Comparison of ENCODE assay signal across 8 mouse cellular contexts in genomic region chr8:95702480-95703446, GRCm38 (mm10). TPM values are rescaled to one million over a fixed set of nuclear protein-coding genes. Genes with fewer than 3 reads are reported as not detected.
DNase-seq lines count a peak whose midpoint lies in the region; ATAC-seq lines count a peak whose summit lies in the region.

No protein-coding gene starts in this region.

- peak; percentile 94 for ATAC-seq in hindbrain, embryonic 15.5 days (ENCODE audit: low FRiP score, low read depth)

- H3K9me3 ChIP-seq in hindbrain, embryonic 15.5 days = no peaks in the 10 kb centered on the region

- H3K27ac ChIP-seq in hindbrain, embryonic 15.5 days (replicated peaks) = peak overlapping the region; percentile 89

- H3K4me1 ChIP-seq in hindbrain, embryonic 15.5 days (replicated peaks) = peaks cover 51% of the 10 kb centered on the region

- H3K36me3 ChIP-seq in hindbrain, embryonic 15.5 days = peaks cover 18% of the 10 kb centered on the region

- peak overlapping the region; percentile 73 for H3K4me2 ChIP-seq in hindbrain, embryonic 15.5 days

- peak overlapping the region; percentile 83 for H3K9ac ChIP-seq in hindbrain, embryonic 15.5 days

- H3K4me3 ChIP-seq in hindbrain, embryonic 15.5 days = peak overlapping the region; percentile 67

- DNase-seq in WW6 (ENCODE audit: low read depth, low spot score) = peak; percentile 84
- DNase-seq in cerebellum, postnatal 4 days (ENCODE audit: low spot score in 2 of 2) = peak; percentile 71 to 84
- DNase-seq in gastrocnemius, adult 18-20 months (ENCODE audit: low spot score) = peak; percentile 68
- DNase-seq in layer of hippocampus, postnatal 36 days = peak; percentile 88 to 93
- peak; percentile 73 for DNase-seq in lung, postnatal 14 days
- DNase-seq in retina, embryonic 14.5 days (ENCODE audit: low spot score) = peak; percentile 90
- DNase-seq in urinary bladder, adult 18-20 months (ENCODE audit: low spot score in 2 of 2) = peak; percentile 55 to 65

- no peaks in the 10 kb centered on the region for H3K27me3 ChIP-seq in hindbrain, embryonic 15.5 days

- 2% methylated on average over 34 of the region's 34 CpGs for WGBS in hindbrain, embryonic 15.5 days

RNA-seq across cellular contexts. Expression of gene Setd6, which starts 12.9 kb away (rescaled TPM):
- total RNA-seq in gastrocnemius, adult 18-20 months (2021) = 10 to 100 TPM; 13.5 to 15.6 TPM
- 33.1 and 34.7 TPM in 2 replicates for polyA plus RNA-seq in hindbrain, embryonic 15.5 days (2015; fragmentation: Nextera tagmentation; extraction: Ambion mirVana)
- 10 to 100 TPM; 19.5 to 21.1 TPM for total RNA-seq in layer of hippocampus, postnatal 36 days (2021)

RNA-seq across cellular contexts. Expression of gene Ndrg4, which starts 26.0 kb away (rescaled TPM):
- total RNA-seq in gastrocnemius, adult 18-20 months (2021) = 1 to 10 TPM; 3.8 to 6.2 TPM
- polyA plus RNA-seq in hindbrain, embryonic 15.5 days (2015; fragmentation: Nextera tagmentation; extraction: Ambion mirVana) = 445 and 454 TPM in 2 replicates
- total RNA-seq in layer of hippocampus, postnatal 36 days (2021) = 1,000 to 10,000 TPM; 1,402 to 1,427 TPM

Comparison
In these comparisons a context has a peak if more than half of its experiments do, and no peak if none do; other contexts are left out.
1. Peak in every context shown above with its lines: DNase-seq, ATAC-seq, H3K4me3 ChIP-seq and H3K27ac ChIP-seq.
2. RNA of gene Ndrg4, which starts 26.0 kb away (total RNA-seq): 1,402 to 1,427 TPM in layer of hippocampus, postnatal 36 days; 3.8 to 6.2 TPM in gastrocnemius, adult 18-20 months; every median in the first group is over 100 times any median in the second.